Mouse (Mus musculus): Measurements from ENCODE around the gene Kcnc2.

DNA sequence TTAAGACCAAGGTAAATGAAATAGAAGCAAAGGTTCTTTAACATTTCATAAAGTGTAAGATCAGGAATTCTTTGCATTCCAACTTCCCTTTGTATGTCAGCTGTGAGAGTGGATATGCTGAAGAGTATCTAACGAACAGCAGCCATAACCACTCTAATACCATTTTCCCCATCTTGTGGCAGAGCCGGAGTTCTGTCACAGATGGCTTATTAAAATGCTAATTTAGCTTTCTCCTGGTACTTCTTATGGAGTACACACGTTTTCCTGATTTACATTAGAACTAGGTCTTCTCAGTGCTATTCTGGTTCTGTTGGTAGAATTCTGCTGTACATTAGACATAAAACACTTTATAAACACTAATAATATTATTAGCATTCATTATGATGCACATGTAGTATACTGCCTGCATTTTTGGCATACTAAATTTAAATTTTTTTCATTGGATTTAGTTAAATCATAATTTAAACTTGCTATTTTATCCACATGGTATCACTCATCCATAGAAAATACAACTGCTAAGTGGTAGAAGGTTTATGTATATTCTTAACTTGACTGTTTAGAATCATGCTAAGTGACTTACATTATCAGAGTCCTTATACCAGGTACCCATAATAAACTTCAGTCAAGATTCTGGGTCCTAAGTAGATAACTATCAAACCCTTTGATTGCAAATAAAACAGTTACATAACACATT, 86.9 kb downstream of the Kcnc2 start:
- no peak for TF ChIP-seq CTCF (IDR thresholded peaks at IDR 0.05; ENCODE audit: low read depth)
- TF ChIP-seq EP300 (IDR thresholded peaks at IDR 0.05; ENCODE audit: low read depth): no peak

Measured in liver, embryonic 14.5 days (tissue).